Mouse (Mus musculus): ENCODE data around the gene Gramd1c.

Gene Gramd1c

GRCm38 (mm10) chr16:43963780-43964179 is 99.4 kb downstream of the Gramd1c start:
- no peak for DNase-seq (ENCODE audit: extremely low spot score, low read depth, low spot score)

GRCm38 (mm10) chr16:43963291-43963690 is 99.9 kb downstream of the Gramd1c start:
- no peak for DNase-seq (ENCODE audit: extremely low spot score, low read depth, low spot score)

GRCm38 (mm10) chr16:43958038-43958437 is 105.1 kb downstream of the Gramd1c start:
- DNase-seq (ENCODE audit: extremely low spot score, low read depth, low spot score), result no peak

GRCm38 (mm10) chr16:43954913-43955312 is 108.2 kb downstream of the Gramd1c start:
- DNase-seq (ENCODE audit: extremely low spot score, low read depth, low spot score), result no peak

GRCm38 (mm10) chr16:43951591-43951990 is 111.6 kb downstream of the Gramd1c start:
- DNase-seq (ENCODE audit: extremely low spot score, low read depth, low spot score), result no peak

GRCm38 (mm10) chr16:43945869-43946268 is 117.3 kb downstream of the Gramd1c start:
- DNase-seq (ENCODE audit: extremely low spot score, low read depth, low spot score), result no peak

- no peak for DNase-seq (ENCODE audit: extremely low spot score, low read depth, low spot score)
These were observed 117.8 kb downstream of the Gramd1c start for GRCm38 (mm10) chr16:43945351-43945750.

GRCm38 (mm10) chr16:43940846-43941245 is 122.3 kb downstream of the Gramd1c start:
- no peak for DNase-seq (ENCODE audit: extremely low spot score, low read depth, low spot score)

- no peak for DNase-seq (ENCODE audit: extremely low spot score, low read depth, low spot score)
These were observed 127.3 kb downstream of the Gramd1c start for GRCm38 (mm10) chr16:43935892-43936291.

GRCm38 (mm10) chr16:43935367-43935766 is 127.8 kb downstream of the Gramd1c start:
- no peak for DNase-seq (ENCODE audit: extremely low spot score, low read depth, low spot score)

- no peak for DNase-seq (ENCODE audit: extremely low spot score, low read depth, low spot score)
These were observed 128.3 kb downstream of the Gramd1c start for GRCm38 (mm10) chr16:43934856-43935255.

- no peak for DNase-seq (ENCODE audit: extremely low spot score, low read depth, low spot score)
These were observed 130.1 kb downstream of the Gramd1c start for GRCm38 (mm10) chr16:43933041-43933440.

GRCm38 (mm10) chr16:43932319-43932718 is 130.8 kb downstream of the Gramd1c start:
- DNase-seq (ENCODE audit: extremely low spot score, low read depth, low spot score), result no peak

GRCm38 (mm10) chr16:43931502-43931901 is 131.6 kb downstream of the Gramd1c start:
- no peak for DNase-seq (ENCODE audit: extremely low spot score, low read depth, low spot score)

- DNase-seq (ENCODE audit: extremely low spot score, low read depth, low spot score), result no peak
These were observed 132.6 kb downstream of the Gramd1c start for GRCm38 (mm10) chr16:43930577-43930976.
